Mouse (Mus musculus) retina, postnatal 1 day (tissue): ENCODE measurements around the gene Ttc7.

Source experiments
- DNase-seq: peaks from one replicate; pipeline ENCODE4 v3.0.0-alpha.2; 2012

Ttc7 gene

GRCm38 (mm10) chr17:87369270-87369759 lies 86.6 kb downstream of the Ttc7 start:
- DNase-seq: peak; percentile 61

GRCm38 (mm10) chr17:87372189-87372588 lies 89.5 kb downstream of the Ttc7 start:
- no peak for DNase-seq

GRCm38 (mm10) chr17:87373327-87373726 lies 90.6 kb downstream of the Ttc7 start:
- DNase-seq: no peak

- no peak for DNase-seq
Observed at GRCm38 (mm10) chr17:87375941-87376511, 93.3 kb downstream of the Ttc7 start.

GRCm38 (mm10) chr17:87376831-87377471 lies 94.3 kb downstream of the Ttc7 start:
- no peak for DNase-seq

DNA sequence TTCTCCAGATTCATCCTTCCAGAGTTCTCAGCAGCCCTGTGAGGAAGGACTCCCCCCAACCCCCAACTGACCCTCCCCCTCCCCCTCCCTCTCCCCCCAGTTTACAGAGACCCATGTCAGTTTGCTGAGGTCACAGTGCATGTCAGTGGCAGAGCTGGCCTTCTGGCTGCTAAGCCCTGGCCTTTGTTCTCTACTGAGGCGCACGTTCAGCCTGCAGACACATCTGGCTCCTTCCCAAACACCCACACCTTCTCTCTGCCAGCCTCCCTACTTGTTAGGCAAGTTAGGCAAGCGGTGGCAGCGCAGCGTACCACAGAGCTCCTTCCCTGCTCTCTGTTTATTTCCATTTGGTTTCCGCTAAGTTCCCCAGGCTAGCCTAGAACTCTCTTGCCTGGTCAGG lies 94.8 kb downstream of the Ttc7 start:
- DNase-seq: peak; percentile 77

DNA sequence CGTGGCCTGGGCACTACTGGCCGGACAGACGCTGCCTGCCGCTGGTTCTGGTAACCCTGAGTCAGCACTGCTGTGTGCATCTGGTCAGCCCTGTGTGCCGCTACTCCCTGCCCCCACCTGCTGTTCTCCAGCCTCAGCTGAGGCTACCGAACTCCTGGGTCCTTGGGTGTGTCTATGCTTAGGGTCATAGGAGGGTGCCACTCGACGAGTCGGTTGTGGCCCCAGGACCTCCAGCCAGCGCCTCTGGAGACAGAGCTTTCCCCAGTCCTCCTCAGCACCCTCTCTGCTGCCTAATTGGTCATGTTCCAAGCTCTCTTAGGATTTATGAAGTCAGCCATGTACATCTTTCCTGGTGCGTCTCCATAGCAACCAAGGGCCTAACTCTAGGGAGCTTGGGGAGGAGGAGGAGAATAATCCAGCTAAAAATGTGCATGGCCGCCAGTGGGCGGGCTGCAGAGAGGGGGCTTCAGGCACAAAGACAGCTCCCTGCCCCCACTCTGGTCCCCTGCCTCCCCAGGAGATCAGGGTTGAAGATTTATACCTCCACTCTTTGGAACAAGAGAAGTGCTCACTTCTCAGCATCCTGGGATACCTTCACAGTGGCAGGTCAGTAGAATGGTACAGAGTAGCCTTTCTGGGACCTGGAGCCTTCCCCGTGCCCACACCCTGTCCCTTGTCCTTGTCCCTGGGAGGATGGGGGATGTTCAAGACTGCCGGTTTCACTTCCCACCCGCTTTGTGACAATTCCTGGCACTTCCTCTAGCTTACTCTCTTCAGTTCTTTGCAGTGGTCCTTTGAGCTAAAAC lies 95.9 kb downstream of the Ttc7 start:
- peak; percentile 82 for DNase-seq

DNA sequence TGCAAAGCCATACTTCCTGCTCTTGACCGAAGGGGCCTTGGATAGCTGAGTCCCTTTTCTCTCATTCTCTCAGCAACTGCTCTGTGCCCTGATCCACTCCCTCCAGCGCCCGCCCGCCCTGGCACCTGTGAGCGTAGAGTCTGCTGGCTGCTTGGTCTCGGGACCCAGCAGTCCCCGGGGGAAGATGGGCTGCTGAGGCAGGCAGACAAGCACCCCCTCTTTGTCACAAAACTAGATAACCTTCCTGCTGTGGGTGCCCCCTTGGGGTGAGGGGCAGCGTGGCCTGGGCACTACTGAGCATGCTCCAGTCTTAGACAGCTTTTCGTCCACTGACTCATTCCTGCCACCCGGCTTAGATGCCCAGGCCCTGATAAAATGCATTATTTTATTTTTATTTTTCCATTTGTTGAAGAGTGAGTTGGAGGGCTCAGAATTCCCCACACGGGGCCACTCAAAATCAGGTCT lies 96.5 kb downstream of the Ttc7 start:
- DNase-seq: no peak

DNA sequence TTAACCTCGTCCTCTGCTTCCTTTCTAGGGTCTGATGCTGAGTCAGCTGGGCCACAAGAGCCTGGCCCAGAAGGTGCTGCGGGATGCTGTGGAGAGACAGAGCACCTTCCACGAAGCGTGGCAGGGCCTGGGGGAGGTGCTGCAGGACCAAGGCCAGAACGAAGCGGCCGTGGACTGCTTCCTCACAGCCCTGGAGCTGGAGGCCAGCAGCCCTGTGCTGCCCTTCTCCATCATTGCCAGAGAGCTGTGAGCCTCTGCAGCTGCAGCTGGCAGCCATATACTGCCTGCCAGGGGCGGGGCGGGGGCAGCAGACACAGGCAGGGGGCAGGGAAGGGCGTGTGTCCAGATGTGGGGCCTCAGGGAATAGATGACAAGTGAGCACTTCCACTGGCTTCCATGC lies 97.1 kb downstream of the Ttc7 start:
- DNase-seq: no peak

DNA sequence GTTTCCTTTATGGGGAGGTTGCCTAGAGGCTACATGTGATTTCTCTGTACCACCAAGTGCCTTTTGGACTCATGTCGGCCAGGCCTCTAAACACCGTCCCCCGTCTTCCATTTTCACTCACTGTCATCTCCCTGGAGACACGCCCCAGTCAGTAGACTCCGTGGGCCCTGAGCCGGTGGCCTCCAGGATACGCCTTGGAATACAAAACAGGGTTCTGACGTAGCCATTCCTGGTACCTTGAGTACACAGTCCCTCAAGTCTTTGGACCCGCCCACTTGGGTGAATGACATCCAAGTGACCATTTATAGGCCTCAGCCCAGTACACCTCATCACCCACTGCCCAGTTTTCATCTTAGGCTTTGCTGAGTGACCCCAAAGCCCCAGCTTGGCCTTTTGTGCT lies 98.0 kb downstream of the Ttc7 start:
- no peak for DNase-seq

GRCm38 (mm10) chr17:87385835-87386234 lies 103.1 kb downstream of the Ttc7 start:
- no peak for DNase-seq

DNA sequence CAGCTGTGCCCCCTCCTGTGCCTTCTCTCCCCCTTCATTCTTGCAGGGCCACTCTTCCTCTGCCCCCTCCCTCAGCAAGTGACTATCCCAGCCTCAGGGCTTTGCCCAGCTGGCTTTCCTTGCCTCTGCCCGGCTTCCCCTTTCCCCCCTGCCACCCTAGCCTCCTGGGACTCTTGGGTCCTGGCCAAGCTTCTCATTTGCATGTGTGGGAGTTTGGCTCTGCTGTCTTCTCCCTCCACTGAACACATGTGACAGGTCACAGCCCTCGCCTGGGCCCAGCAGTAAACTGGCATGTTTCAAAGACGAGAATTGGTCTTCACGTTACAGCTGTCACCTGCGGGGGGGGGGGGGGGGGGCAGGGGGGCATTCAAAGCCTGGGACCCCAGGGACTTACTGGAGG lies 104.4 kb downstream of the Ttc7 start:
- peak; percentile 90 for DNase-seq

DNA sequence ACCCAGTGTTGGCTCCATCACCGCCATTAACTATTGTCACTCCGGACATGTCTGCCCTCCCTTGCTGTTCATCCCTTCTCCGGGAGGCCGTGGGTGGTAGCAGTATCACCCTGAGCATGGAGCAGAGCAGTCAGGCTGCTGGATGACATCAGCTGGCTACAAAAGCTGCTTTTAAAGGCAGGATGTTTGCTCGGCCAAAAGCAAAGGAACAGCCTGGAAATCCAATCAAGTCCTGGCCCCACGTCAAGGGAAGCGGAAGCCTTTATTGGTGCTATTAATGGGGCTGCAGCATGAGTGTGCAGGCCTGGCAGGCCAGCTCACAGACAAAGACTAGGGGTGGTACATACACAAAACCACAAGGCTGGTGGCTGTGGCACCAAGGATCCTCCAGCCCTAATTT lies 108.6 kb downstream of the Ttc7 start:
- DNase-seq: no peak

GRCm38 (mm10) chr17:87397088-87397487 lies 114.4 kb downstream of the Ttc7 start:
- DNase-seq: no peak

GRCm38 (mm10) chr17:87402444-87402843 lies 119.8 kb downstream of the Ttc7 start:
- DNase-seq: no peak

DNA sequence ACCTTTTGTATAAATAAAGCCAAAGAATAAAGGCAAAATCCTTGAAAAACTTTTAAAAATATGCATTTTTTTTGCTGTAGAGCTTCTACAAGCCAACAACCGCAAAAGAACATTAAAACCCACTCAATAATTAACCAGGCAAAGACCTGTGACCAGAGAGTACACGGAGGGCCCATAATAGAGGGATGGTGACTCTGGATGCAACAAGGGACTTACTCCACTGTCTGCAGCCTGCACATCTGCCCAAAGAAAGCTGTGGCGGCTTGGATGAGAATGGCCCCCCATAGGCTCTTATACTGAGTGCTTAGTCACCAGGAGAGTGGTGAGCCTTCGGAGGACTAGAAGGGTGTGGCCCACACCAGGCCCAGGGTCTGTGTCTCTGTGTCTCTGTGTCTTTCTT lies 120.8 kb downstream of the Ttc7 start:
- no peak for DNase-seq

DNA sequence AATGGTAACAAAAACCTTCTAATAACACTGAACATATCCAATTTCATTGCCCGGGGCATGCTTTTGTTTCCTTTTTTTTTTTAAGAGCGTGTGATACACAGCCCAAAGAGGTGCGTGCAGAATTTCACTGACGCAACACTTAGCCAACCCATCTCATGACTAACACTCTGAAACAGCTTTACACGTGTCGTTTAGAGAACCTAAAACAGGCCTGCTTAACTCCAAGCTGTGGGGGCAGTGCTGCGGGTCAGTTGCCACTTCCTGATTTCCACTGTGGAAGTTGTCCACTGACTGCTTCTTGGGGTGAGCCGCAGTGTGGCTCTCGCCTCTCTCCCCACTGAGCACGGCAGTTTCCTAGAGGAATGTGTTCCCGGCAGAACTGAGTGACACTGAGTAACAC lies 122.9 kb downstream of the Ttc7 start:
- DNase-seq: no peak

DNA sequence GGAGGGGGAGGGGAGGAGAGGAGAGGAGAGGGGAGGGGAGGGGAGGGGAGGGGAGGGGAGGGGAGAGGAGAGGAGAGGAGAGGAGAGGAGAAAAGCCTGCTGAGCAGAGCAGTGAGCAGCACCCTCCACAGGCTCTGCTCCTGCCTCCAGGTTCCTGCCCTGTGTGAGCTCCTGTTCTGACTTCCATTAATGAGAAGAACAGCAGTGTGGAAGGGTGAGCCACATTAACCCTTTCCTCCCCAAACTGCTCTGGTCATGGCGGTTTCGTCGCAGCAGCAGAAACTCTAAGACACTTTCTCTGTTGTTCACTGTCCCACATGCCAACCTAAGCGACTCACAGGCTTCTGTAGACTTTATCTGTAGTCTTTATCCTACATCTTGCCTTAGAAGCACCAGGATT lies 124.0 kb downstream of the Ttc7 start:
- no peak for DNase-seq

DNA sequence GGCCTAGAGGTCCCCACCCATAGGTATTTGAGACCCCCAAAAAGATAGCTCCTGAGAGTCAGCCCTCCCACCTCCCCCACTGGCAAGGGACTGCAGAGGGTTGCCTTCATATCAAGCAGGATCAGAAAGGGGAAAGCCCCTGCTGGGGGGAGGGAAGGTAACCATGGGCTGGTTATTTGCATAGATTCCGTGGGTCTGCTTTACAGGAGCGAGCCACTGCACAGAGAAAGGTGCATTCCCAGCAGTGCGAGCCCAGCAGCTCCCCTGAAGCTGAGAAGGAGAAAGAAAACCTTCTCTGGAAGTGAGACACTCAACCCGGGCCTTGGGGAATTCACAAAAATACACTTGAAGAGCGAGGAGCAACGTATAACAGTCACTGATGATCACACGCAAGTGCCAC lies 135.4 kb downstream of the Ttc7 start:
- no peak for DNase-seq

- DNase-seq: peak; percentile 31
Observed at GRCm38 (mm10) chr17:87427511-87427910, 144.8 kb downstream of the Ttc7 start, which contains the start of gene Stpg4. Stpg4 (minus strand) TSS chr17:87427741.

DNA sequence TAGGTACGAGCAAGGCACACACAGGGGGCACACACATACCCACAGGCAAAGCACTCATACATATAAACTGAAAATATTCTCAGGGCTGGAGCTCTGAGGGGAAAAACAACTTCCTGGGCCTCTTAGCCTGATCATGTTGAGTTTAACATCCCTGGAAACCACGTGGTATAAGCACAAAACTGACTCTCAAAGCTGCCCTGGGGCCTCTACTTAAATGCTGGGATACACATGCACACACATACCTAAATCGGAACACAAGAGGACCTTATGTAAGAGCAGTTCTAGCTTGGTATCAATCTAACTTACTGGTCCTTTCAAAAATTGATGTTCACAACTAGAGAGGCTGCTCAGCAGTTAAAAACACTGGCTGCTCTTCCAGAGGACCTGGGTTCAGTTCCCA lies 146.7 kb downstream of the Ttc7 start:
- DNase-seq: no peak
